Mouse (Mus musculus) thymus, adult 2 months (tissue): ENCODE results near the gene Gm49369.

Experiments used
- CTCF ChIP-seq: fragments of 200-500 bp; IDR thresholded peaks from 2 replicates; pipeline ENCODE4 v1.5.1; 2012; ENCODE audit warnings: mild to moderate bottlenecking, control low read depth, low read length, moderate library complexity, borderline replicate concordance; ENCODE audit not compliant: control insufficient read depth, poor library complexity, insufficient read depth; ENCODE audit errors: extremely low read depth
- POLR2A ChIP-seq: fragments of 200-500 bp; IDR thresholded peaks from 2 replicates; pipeline ENCODE4 v1.6.1; 2012; ENCODE audit warnings: mild to moderate bottlenecking, low read length, control low read depth, moderate library complexity; ENCODE audit not compliant: control insufficient read depth, poor library complexity, insufficient read depth; ENCODE audit errors: extremely low read depth

DNA sequence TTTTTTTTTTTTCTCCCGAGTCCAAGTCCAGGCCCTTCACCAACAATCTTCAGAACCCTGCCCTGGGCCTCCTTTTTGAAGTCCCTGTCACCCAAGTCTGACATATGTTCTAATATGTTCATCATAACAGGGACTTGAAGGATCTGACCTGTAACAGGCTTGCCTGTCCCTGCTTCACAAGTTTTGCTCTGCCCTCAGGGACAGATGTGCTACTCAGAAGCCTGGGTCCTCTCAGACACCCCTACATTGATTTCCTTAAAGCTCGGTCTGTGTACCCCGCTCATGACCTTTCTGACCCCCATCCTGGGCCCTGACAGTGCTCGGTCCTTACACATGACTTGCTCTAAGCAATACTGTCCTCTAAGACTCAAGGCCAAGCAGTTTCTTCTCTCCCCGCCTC lies 9.4 kb downstream of the Gm49369 start:
- TF ChIP-seq CTCF (no peak), POLR2A (no peak)
